Mouse (Mus musculus) heart, embryonic 11.5 days (tissue): Measurements from ENCODE around the gene Psmf1. TPM values are rescaled to one million over a fixed set of nuclear protein-coding genes. Genes with fewer than 3 reads are reported as not detected.

Experiments used
- ATAC-seq: fragments of 200-750 bp; cut with Nextera tagmentation; replicated peaks from 2 replicates; pipeline ENCODE4 v1.8.0; 2017; ENCODE audit warnings: moderate library complexity; ENCODE audit not compliant: insufficient number of reproducible peaks, low FRiP score, low TSS enrichment
- H3K27ac ChIP-seq: fragments of 300-500 bp; sonication (generic); 2 replicates; pipeline ENCODE4 v1.5.1; 2014; ENCODE audit warnings: mild to moderate bottlenecking, low read depth, low read length
- H3K27me3 ChIP-seq: fragments of 300-500 bp; sonication (generic); 2 replicates; pipeline ENCODE4 v1.6.1; 2014; ENCODE audit warnings: mild to moderate bottlenecking, low read length, mixed read lengths; ENCODE audit not compliant: control insufficient read depth, insufficient read depth
- H3K36me3 ChIP-seq: fragments of 300-500 bp; sonication (generic); 2 replicates; pipeline ENCODE4 v1.6.1; 2014; ENCODE audit warnings: mild to moderate bottlenecking, low read length, moderate library complexity, mixed read lengths; ENCODE audit not compliant: control insufficient read depth, insufficient read depth
- H3K4me1 ChIP-seq: fragments of 300-500 bp; sonication (generic); 2 replicates; pipeline ENCODE4 v1.6.1; 2014; ENCODE audit warnings: low read length; ENCODE audit not compliant: control insufficient read depth, insufficient read depth
- H3K4me2 ChIP-seq: fragments of 300-500 bp; sonication (generic); 2 replicates; pipeline ENCODE4 v1.6.1; 2014; ENCODE audit warnings: mild to moderate bottlenecking, moderate library complexity
- H3K4me3 ChIP-seq: fragments of 300-500 bp; sonication (generic); 2 replicates; pipeline ENCODE4 v1.5.1; 2014; ENCODE audit warnings: low read depth, low read length
- H3K9ac ChIP-seq: fragments of 300-500 bp; sonication (generic); 2 replicates; pipeline ENCODE4 v1.6.1; 2014; ENCODE audit warnings: mild to moderate bottlenecking, low read depth, low read length, moderate library complexity
- H3K9me3 ChIP-seq: fragments of 300-500 bp; sonication (generic); replicated peaks from 2 replicates; pipeline ENCODE4 v1.6.1; 2016; ENCODE audit warnings: low read length; ENCODE audit not compliant: control insufficient read depth
- WGBS: fragments of 180-500 bp; shearing (Covaris S2); extraction: QIAGEN DNeasy Blood & Tissue Kit; methylation state at CpG from one replicate; pipeline ENCODE4 v1.1.7; 2014; ENCODE audit not compliant: insufficient replicate concordance; 5-methylcytosine and 5-hydroxymethylcytosine counted together
- polyA plus RNA-seq: library from polyadenylated mRNA; unstranded; fragments of >200 nt; fragmentation: Nextera tagmentation; extraction: Ambion mirVana; gene quantifications from 2 replicates; pipeline ENCODE4 v1.2.1, GENCODE M21; 2014

Gene Psmf1
- polyA plus RNA-seq, 1 experiment from 2014 or later = 30.7 TPM

DNA sequence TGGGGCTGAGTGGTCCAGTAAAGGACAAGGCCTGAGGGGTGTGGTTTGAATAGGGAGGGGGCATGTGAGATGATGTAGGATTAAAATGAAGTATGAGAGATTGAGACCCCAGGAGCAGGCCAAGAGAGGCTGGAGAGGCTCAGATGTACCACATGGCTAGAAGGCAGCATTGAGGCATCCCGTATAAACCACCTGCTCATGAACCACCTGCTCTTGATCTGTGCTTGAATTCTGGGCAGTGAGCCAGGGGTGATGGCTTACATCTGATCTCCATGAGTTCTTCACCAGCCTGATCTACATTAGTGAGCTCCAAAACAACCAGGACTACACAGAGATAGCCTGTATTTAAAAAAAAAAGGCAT is 73.0 kb downstream of the Psmf1 start:
- no peak overlapping the region for H3K4me3 ChIP-seq
- H3K27ac ChIP-seq = no peak overlapping the region
- H3K36me3 ChIP-seq = no peaks in the 10 kb centered on the region
- H3K4me2 ChIP-seq = no peak overlapping the region
- peaks cover 13% of the 10 kb centered on the region for H3K27me3 ChIP-seq
- no peak overlapping the region for H3K9ac ChIP-seq
- WGBS = 60% methylated on average over 1 of the region's 1 CpGs
- 0 out of 2 replicates have a peak, but pooled peaks have one; percentile 10 for ATAC-seq
- no peaks in the 10 kb centered on the region for H3K4me1 ChIP-seq
- no peaks in the 10 kb centered on the region for H3K9me3 ChIP-seq

DNA sequence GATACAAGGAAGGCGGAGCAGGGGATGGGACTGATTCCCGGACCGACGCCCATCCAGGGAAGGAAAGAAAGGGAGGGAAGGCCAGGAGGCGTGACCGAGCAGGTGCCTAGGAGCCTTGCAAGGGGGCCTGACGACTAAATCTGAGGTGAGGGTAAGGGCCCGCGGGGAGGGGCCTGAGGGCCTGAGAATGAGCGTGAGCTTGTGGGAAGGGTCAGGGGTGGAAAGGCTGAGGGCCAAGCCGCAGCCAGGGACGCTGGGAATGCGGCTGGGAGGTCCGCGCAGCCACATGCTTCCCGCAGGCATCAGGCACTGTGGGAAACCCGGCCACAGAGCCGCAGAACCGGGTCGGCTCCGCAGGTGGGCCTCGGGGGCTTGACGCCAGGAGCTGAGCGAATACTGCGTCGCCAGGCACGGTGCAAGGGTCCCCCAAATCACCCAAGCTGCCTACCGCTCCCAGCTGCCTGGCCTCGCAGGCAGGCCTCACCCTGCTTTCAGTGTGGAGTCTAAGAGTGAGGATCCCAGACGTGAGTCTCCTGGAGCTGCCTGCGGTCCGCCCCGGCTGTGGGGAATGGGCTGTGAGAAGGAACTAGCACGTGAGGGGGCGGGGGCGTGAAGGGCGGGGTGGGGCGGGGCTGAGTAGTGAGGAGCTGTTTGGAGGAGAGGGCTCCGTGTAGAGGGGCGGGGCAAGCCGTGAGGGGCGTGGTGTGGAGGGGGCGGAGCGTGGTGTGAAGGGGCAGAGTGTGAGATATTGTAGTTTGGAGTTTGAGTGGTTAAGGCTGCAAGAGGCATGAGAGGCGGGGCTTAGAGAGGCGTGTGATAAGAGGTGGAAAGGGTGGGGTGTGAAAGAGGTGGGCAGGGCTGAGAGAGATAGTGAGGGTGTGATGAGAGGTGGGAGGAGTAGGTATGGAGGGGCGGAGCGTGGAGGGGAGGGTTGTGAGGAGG is 73.7 kb downstream of the Psmf1 start:
- Histone ChIP-seq H3K36me3 (no peaks in the 10 kb centered on the region), H3K4me2 (peak overlapping the region; percentile 35), H3K27me3 (peaks cover 13% of the 10 kb centered on the region), H3K27ac (no peak overlapping the region), H3K4me3 (no peak overlapping the region), H3K4me1 (no peaks in the 10 kb centered on the region), H3K9ac (no peak overlapping the region), H3K9me3 (no peaks in the 10 kb centered on the region)
- peak; percentile 61 for ATAC-seq
- 32% methylated on average over 48 of the region's 48 CpGs for WGBS

DNA sequence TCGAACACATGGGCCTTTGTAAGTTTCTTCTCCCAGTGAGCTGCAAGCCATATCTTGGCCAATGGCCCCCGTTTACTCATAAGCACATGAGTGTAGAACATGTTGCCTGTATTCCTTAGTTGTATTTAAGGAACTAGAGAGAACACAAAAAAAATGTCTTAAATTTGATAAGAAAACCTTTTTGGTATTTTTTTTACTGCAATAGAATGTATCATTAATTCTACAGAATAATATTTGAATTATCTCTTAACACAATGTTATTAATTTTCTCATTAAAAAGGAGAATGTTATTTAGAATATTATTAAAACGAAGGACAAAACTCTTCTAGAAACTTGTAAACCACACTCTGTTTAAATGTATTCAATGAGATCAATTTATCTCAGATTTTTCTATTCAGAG is 75.6 kb downstream of the Psmf1 start, which contains the start of gene Rad21l:
Gene Rad21l, minus strand, starts transcription at position 101 of the 400 bp plus-strand sequence.
- no peak within 1 kb of the TSS for H3K27ac ChIP-seq
- 65% methylated on average over 3 of the region's 3 CpGs for WGBS

More for the DNA sequence above, 75.6 kb downstream of the Psmf1 start, which contains the start of gene Rad21l:
- Histone ChIP-seq H3K36me3 (no peaks in the 10 kb centered on the region), H3K9me3 (no peaks in the 10 kb centered on the region), H3K9ac (no peak within 1 kb of the TSS), H3K27me3 (peaks cover 11% of the 10 kb centered on the region), H3K4me3 (no peak within 1 kb of the TSS), H3K4me2 (no peak within 1 kb of the TSS), H3K4me1 (no peaks in the 10 kb centered on the region)
- no peak for ATAC-seq

Other genes with a start within 250 kb of the Psmf1 start
- gene Fkbp1a, start 201.7 kb downstream of the Psmf1 start, polyA plus RNA-seq = 859 and 898 TPM in 2 replicates
- gene Sdcbp2, start 171.6 kb downstream of the Psmf1 start, polyA plus RNA-seq = 0.70 and 1.3 TPM in 2 replicates
- 0.30 and 0.75 TPM in 2 replicates for gene Snph, start 111.6 kb downstream of the Psmf1 start, polyA plus RNA-seq
- not detected in 2 replicates for gene Rad21l, start 75.7 kb downstream of the Psmf1 start, polyA plus RNA-seq
- 1.4 and 2.7 TPM in 2 replicates for gene Tmem74b, start 42.2 kb downstream of the Psmf1 start, polyA plus RNA-seq
- 0.10 and 0.24 TPM in 2 replicates for gene Rspo4, start 98.7 kb upstream of the Psmf1 start, polyA plus RNA-seq
- gene Angpt4, start 167.0 kb upstream of the Psmf1 start, polyA plus RNA-seq = 0.21 and 0.30 TPM in 2 replicates
- 9.7 and 10.5 TPM in 2 replicates for gene Fam110a, start 236.0 kb upstream of the Psmf1 start, polyA plus RNA-seq